Mouse (Mus musculus) small intestine, adult 2 months (tissue): ENCODE results near the gene Gnao1. TPM values are rescaled to one million over a fixed set of nuclear protein-coding genes. Genes with fewer than 3 reads are reported as not detected.

Source experiments
- H3K27ac ChIP-seq: fragments of 200-500 bp; 2 replicates; pipeline ENCODE4 v1.5.1; 2012; ENCODE audit warnings: low read depth, low read length, control low read depth, inconsistent platforms; ENCODE audit not compliant: insufficient read depth
- H3K27me3 ChIP-seq: fragments of 200-500 bp; 2 replicates; pipeline ENCODE4 v1.6.1; 2012; ENCODE audit warnings: mild to moderate bottlenecking, moderate library complexity, low read length, inconsistent platforms; ENCODE audit not compliant: control insufficient read depth, insufficient read depth
- H3K36me3 ChIP-seq: fragments of 200-500 bp; 2 replicates; pipeline ENCODE4 v1.6.1; 2012; ENCODE audit warnings: mild to moderate bottlenecking, low read length, control low read depth, inconsistent platforms; ENCODE audit not compliant: control insufficient read depth, insufficient read depth
- H3K4me1 ChIP-seq: fragments of 200-500 bp; 2 replicates; pipeline ENCODE4 v1.6.1; 2012; ENCODE audit warnings: low read length, inconsistent platforms, mixed read lengths; ENCODE audit not compliant: control insufficient read depth, insufficient read depth, insufficient read length
- H3K4me3 ChIP-seq: fragments of 200-500 bp; 2 replicates; pipeline ENCODE4 v1.5.1; 2012; ENCODE audit warnings: low read depth, mild to moderate bottlenecking, control low read depth, inconsistent platforms, low read length, moderate library complexity
- CTCF ChIP-seq: fragments of 200-500 bp; IDR thresholded peaks from 2 replicates; pipeline ENCODE4 v1.5.1; 2012; ENCODE audit warnings: low read depth, mild to moderate bottlenecking, control low read depth, inconsistent platforms, low read length, moderate library complexity, mixed read lengths; ENCODE audit not compliant: insufficient replicate concordance, insufficient read length; ENCODE audit errors: extremely low read depth
- POLR2A ChIP-seq: fragments of 200-500 bp; IDR thresholded peaks from 2 replicates; pipeline ENCODE4 v1.6.1; 2012; ENCODE audit warnings: low read depth, mild to moderate bottlenecking, control low read depth, inconsistent platforms, low read length, moderate library complexity
- WGBS: fragments of 180-500 bp; shearing (Covaris S2); methylation state at CpG from one replicate; pipeline ENCODE4 v1.1.7; 2018; 5-methylcytosine and 5-hydroxymethylcytosine counted together
- polyA plus RNA-seq: library from polyadenylated mRNA; depleted of rRNA; stranded (reverse); fragments of >200 nt; gene quantifications from 2 replicates; pipeline ENCODE4 v1.2.3, GENCODE M21; 2012

The Gnao1 gene
- polyA plus RNA-seq, 1 experiment = 13.6 TPM

DNA sequence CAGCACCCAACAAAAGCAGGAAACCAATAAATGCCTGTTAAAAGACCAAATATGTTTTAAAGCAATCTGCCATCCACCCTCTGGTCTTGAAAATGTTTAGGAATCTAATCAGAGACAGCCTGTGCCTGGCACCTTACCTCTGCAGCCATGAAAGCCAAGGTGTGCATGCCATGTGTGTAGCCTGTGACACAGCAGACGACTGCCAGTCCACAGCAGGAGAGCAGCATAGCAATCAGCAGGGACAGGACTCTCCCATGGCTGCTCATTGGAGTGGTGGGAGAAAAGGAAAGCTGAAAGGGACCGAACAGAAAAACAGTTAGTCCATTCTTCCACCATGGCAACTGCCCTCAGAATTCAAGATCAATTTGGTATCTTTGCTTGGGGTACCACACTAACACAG, 189.2 kb downstream of the Gnao1 start:
- Histone ChIP-seq H3K4me1 (no peaks in the 10 kb centered on the region), H3K27me3 (no peaks in the 10 kb centered on the region), H3K4me3 (no peak overlapping the region), H3K36me3 (peaks cover 39% of the 10 kb centered on the region), H3K27ac (no peak overlapping the region)
- 99% methylated on average over 2 of the region's 2 CpGs for WGBS
- no peak for TF ChIP-seq POLR2A
- no peak for TF ChIP-seq CTCF

DNA sequence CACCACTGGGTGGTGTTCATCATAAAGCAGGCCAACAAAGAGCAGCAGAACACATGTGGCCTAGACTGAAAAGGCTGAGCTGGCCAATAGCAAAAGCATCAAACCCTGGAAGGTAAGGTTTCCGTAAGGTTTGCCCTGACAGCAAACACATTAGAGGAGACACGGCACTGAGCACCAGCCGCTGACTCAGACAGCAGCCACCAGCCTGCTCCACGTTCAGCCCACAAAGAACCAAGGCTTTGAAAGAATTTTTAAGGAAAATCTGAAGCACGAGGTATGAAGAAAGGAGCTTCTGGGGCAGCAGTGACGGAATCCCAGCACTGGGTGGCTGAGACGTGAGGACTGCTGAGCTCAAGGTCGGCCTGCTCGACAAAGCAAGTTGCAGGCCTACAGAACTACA, 194.4 kb downstream of the Gnao1 start:
- Histone ChIP-seq H3K4me1 (peaks cover 3% of the 10 kb centered on the region), H3K27ac (no peak overlapping the region), H3K27me3 (no peaks in the 10 kb centered on the region), H3K36me3 (peaks cover 32% of the 10 kb centered on the region), H3K4me3 (no peak overlapping the region)
- TF ChIP-seq POLR2A = no peak
- TF ChIP-seq CTCF = no peak
- 89% methylated on average over 9 of the region's 9 CpGs for WGBS

DNA sequence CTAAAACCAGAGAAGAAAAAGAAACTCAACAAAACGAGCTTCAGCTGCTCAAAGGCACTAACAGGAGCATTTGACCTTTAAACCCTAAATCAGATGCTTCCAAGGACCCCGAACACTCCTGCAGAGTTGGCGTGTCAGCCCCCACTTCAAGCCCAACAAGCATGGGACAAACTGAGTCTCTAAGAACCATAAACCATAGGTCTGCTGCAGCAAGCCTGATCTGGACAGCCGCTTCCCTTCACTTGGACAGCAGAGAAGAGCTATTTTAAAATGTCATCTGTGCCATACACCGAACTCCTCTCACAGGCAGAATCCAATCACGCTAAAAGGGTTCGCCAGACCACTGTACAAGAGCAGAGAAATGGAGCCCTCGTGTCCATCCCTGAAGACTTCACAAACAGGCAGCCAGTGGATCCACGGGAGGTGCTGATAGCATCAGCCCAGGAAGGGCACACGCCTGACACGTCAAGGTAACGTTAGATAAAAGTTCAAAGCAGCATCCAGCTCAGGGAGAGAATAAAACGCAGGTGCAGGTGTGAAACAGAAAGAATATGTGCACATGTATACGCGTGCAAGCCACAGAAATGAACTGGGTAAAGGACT, 199.6 kb downstream of the Gnao1 start:
- peaks cover 18% of the 10 kb centered on the region for H3K4me1 ChIP-seq
- no peak overlapping the region for H3K4me3 ChIP-seq
- WGBS = 26% methylated on average over 15 of the region's 15 CpGs
- H3K27ac ChIP-seq = no peak overlapping the region
- H3K27me3 ChIP-seq = no peaks in the 10 kb centered on the region
- peaks cover 7% of the 10 kb centered on the region for H3K36me3 ChIP-seq
- TF ChIP-seq CTCF = no peak
- no peak for TF ChIP-seq POLR2A

DNA sequence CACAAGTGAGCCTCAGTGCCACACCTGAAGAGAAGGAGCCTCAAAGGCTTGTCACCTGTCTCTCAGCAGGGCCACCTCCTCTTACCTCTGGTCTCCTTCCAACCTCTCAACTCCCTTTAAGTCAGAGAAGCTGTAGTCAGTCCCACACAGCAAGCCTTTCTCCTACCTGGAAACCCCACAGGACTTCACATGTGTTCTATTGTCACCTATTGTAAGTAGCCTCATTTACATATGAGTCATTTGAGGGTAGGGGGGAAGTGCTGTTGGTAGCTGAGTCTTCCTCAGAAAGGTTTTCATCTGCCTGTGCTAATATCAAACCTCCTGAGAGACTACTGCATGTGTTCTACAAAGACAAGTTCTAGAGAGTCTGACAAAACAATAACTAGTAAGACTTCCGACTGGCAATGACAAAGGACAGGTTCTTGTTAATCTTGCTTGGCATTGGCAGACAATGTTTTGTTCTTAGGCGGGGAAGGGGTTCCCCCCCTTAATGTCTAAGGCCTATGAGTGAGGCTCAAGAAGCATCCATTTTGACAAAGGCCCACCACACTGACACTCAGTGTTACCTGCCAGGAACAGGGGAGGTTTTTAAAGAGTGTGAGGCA, 200.4 kb downstream of the Gnao1 start:
- Histone ChIP-seq H3K27ac (no peak overlapping the region), H3K27me3 (no peaks in the 10 kb centered on the region), H3K4me3 (no peak overlapping the region), H3K4me1 (peaks cover 18% of the 10 kb centered on the region), H3K36me3 (peaks cover 2% of the 10 kb centered on the region; the same call in 1 of the 2 replicates)
- 51% methylated on average over 2 of the region's 2 CpGs for WGBS
- TF ChIP-seq POLR2A = no peak
- TF ChIP-seq CTCF = no peak

DNA sequence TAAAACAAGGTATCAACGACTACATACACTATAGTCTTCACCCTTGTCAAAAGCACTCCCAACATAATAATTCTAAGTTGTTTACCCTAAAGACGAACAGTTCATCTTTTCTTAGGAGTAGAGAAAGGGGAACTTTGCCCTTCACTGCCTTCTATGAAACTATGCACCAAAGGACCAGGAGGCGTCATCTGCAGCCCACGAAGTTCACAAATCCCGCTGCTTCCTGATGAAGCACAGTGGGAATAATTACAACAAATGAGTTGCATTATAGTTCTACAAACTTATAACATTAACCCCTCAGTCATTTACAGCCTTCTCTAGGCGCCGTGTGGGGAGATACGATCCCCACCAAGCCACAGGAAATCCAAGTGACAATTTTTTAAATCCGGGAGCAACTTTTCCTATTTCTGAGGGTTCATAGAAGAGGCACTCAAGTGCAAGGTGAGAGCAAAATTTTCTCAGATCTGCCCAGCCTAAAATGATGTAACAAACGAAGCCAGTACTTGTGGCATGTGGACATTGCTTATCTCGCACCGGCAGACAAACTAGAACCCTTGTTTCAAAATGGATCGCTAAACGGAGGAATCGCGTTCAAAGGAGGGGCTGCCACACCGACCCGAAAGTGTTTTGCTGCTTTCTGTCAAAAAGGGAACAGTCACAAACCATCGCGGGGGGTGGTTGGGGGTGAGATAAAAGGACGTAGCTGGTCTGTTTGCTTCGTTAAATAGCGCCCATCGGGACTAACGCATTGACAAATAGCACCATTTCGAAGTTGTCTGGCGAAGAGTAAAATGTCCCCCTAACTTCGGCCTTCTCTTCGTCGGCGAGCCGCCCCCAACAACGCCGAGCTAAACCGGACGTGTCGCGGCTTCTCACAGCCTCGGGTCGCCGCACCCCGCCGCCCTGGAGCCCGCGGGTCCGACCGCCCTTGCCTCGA, 201.6 kb downstream of the Gnao1 start:
- peaks cover 2% of the 10 kb centered on the region; the same call in 1 of the 2 replicates for H3K36me3 ChIP-seq
- WGBS = 1% methylated on average over 48 of the region's 48 CpGs
- H3K4me3 ChIP-seq = peak overlapping the region; percentile 64
- peaks cover 18% of the 10 kb centered on the region for H3K4me1 ChIP-seq
- H3K27ac ChIP-seq = peak overlapping the region; percentile 9; the same call in 1 of the 2 replicates
- no peaks in the 10 kb centered on the region for H3K27me3 ChIP-seq
- TF ChIP-seq CTCF = no peak
- TF ChIP-seq POLR2A = no peak

DNA sequence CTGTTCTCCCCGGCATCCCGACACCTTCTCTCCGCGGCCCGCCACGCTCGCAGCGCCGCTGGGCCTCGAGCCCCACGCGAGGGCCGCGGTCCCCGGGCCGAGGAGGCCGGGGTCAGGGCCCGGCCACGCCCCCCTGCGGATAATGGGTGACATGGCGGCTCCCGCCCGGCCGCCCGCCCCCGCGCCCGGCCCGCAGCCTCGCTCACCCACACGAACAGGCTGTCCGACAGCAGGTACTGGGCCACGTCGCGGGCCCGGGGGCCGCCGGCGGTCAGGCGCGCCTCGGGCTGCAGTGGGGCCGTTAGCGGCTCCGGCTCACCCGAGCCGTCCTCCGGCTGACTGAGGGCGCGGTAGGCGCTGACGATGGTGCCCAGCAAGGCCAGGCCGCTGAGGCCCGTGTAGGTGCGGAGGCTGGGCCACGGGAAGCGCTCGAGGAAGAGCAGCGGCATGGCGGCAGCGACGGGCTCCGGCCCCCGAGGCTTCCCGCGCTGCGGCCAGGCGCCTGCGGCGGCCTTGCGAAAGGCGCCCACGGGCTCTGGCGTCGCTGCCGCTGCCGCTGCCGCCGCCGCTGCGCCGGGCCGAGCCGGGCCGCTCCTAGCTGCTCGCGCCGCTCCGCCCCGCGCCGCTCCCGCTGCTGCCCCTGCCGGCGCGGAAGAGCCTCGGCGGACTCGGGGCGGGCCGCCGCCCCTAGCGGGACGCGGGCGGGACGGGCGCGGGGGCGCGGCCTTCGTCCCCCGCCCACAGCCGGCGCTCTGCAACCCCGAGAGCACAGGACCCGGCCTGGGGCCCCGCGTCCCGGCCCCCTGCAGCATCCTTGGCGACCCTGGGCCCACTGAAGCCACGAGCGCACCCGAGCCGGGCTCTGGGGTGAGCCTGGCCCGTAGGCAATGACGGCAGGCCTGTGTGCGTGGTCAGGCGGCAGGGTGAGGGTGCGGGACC, 202.5 kb downstream of the Gnao1 start, which contains the start of gene Amfr:
TSS of gene Amfr (minus strand) at position 830 of the 939 bp plus-strand sequence.
- Histone ChIP-seq H3K4me3 (peak within 1 kb of the TSS; percentile 84), H3K27me3 (no peaks in the 10 kb centered on the region), H3K27ac (peak within 1 kb of the TSS; percentile 50), H3K4me1 (peaks cover 18% of the 10 kb centered on the region), H3K36me3 (no peaks in the 10 kb centered on the region)
- TF ChIP-seq CTCF (peak; percentile 41; the same call in 1 of the 2 replicates), POLR2A (no peak; the same call in 1 of the 2 replicates)
- under 1% methylated on average over 128 of the region's 130 CpGs for WGBS
